Mouse (Mus musculus): ENCODE data around the gene Utp15.

Utp15 gene

GRCm38 (mm10) chr13:98262636-98263457, at the start of gene Utp15, which contains the start of gene Ankra2:
Gene Utp15 (minus strand): TSS chr13:98263041.
Gene Ankra2 (plus strand): TSS chr13:98263074.
- DNase-seq (ENCODE audit: low spot score in 2 of 2): peak; percentile 98 to 99

- no peak for DNase-seq (ENCODE audit: low spot score in 2 of 2)
These were observed 48.8 kb upstream of the Utp15 start for GRCm38 (mm10) chr13:98311597-98311996.

GRCm38 (mm10) chr13:98308724-98309123, 45.9 kb upstream of the Utp15 start:
- no peak for DNase-seq (ENCODE audit: low spot score in 2 of 2)

- DNase-seq (ENCODE audit: low spot score in 2 of 2): no peak
These were observed 45.2 kb upstream of the Utp15 start for GRCm38 (mm10) chr13:98308004-98308403.

- peak in 1 of 2 experiments; percentile 18 for DNase-seq (ENCODE audit: low spot score in 2 of 2)
These were observed 44.1 kb upstream of the Utp15 start for GRCm38 (mm10) chr13:98306852-98307475.

GRCm38 (mm10) chr13:98306393-98306792, 43.6 kb upstream of the Utp15 start:
- no peak for DNase-seq (ENCODE audit: low spot score in 2 of 2)

GRCm38 (mm10) chr13:98305257-98305656, 42.4 kb upstream of the Utp15 start:
- no peak for DNase-seq (ENCODE audit: low spot score in 2 of 2)

- DNase-seq (ENCODE audit: low spot score in 2 of 2): peak; percentile 46 to 72
These were observed 36.3 kb upstream of the Utp15 start for GRCm38 (mm10) chr13:98298833-98299758.

- no peak for DNase-seq (ENCODE audit: low spot score in 2 of 2)
These were observed 35.1 kb upstream of the Utp15 start for GRCm38 (mm10) chr13:98297883-98298482.

GRCm38 (mm10) chr13:98296072-98296471, 33.2 kb upstream of the Utp15 start:
- no peak for DNase-seq (ENCODE audit: low spot score in 2 of 2)

GRCm38 (mm10) chr13:98291712-98292111, 28.9 kb upstream of the Utp15 start:
- DNase-seq (ENCODE audit: low spot score in 2 of 2): no peak

- no peak for DNase-seq (ENCODE audit: low spot score in 2 of 2)
These were observed 27.9 kb upstream of the Utp15 start for GRCm38 (mm10) chr13:98290719-98291118.

- no peak for DNase-seq (ENCODE audit: low spot score in 2 of 2)
These were observed 18.3 kb upstream of the Utp15 start for GRCm38 (mm10) chr13:98280990-98281650.

- no peak for DNase-seq (ENCODE audit: low spot score in 2 of 2)
These were observed 16.8 kb upstream of the Utp15 start, which contains the start of gene Gm21976 for GRCm38 (mm10) chr13:98279686-98280085. Gene Gm21976 (plus strand): TSS chr13:98279887.

- DNase-seq (ENCODE audit: low spot score in 2 of 2): no peak
These were observed 14.7 kb upstream of the Utp15 start for GRCm38 (mm10) chr13:98277501-98277900.

- DNase-seq (ENCODE audit: low spot score in 2 of 2): no peak
These were observed 13.4 kb upstream of the Utp15 start for GRCm38 (mm10) chr13:98276253-98276652.

GRCm38 (mm10) chr13:98275646-98276045, 12.8 kb upstream of the Utp15 start:
- DNase-seq (ENCODE audit: low spot score in 2 of 2): no peak

- DNase-seq (ENCODE audit: low spot score in 2 of 2): no peak
These were observed 11.2 kb upstream of the Utp15 start for GRCm38 (mm10) chr13:98274023-98274422.

GRCm38 (mm10) chr13:98264111-98264510, 1.3 kb upstream of the Utp15 start:
- no peak for DNase-seq (ENCODE audit: low spot score in 2 of 2)

GRCm38 (mm10) chr13:98263458-98263987, 682 bp upstream of the Utp15 start:
- DNase-seq (ENCODE audit: low spot score in 2 of 2): no peak

GRCm38 (mm10) chr13:98254921-98255320, 7.9 kb downstream of the Utp15 start:
- DNase-seq (ENCODE audit: low spot score in 2 of 2): peak; percentile 47 to 67

Measured in frontal cortex, postnatal 14 days (tissue).